Mouse (Mus musculus) forebrain, embryonic 11.5 days (tissue): ENCODE data around the gene Agtr1b. TPM values are rescaled to one million over a fixed set of nuclear protein-coding genes. Genes with fewer than 3 reads are reported as not detected.

ENCODE experiments used
- ATAC-seq: fragments of 200-750 bp; cut with Nextera tagmentation; replicated peaks from 2 replicates; pipeline ENCODE4 v1.8.0; 2017; ENCODE audit warnings: moderate TSS enrichment; ENCODE audit not compliant: low FRiP score
- DNase-seq: peaks from one replicate; pipeline ENCODE4 v3.0.0-alpha.2; 2017; ENCODE audit warnings: low spot score
- H3K27ac ChIP-seq: fragments of 300-500 bp; sonication (generic); 2 replicates; pipeline ENCODE4 v1.5.1; 2014; ENCODE audit warnings: low read depth, low read length
- H3K27me3 ChIP-seq: fragments of 300-500 bp; sonication (generic); 2 replicates; pipeline ENCODE4 v1.6.1; 2014; ENCODE audit warnings: mild to moderate bottlenecking, low read length, mixed read lengths; ENCODE audit not compliant: control insufficient read depth, insufficient read depth
- H3K36me3 ChIP-seq: fragments of 300-500 bp; sonication (generic); 2 replicates; pipeline ENCODE4 v1.6.1; 2014; ENCODE audit warnings: mild to moderate bottlenecking, low read length, moderate library complexity, mixed read lengths; ENCODE audit not compliant: control insufficient read depth, insufficient read depth
- H3K4me1 ChIP-seq: fragments of 300-500 bp; sonication (generic); replicated peaks from 2 replicates; pipeline ENCODE4 v1.6.1; 2014; ENCODE audit warnings: low read length, mixed read lengths; ENCODE audit not compliant: control insufficient read depth, insufficient read depth
- H3K4me2 ChIP-seq: fragments of 300-500 bp; sonication (generic); 2 replicates; pipeline ENCODE4 v1.6.1; 2014; ENCODE audit warnings: low read depth, mild to moderate bottlenecking, low read length, moderate library complexity, mixed read lengths; ENCODE audit not compliant: severe bottlenecking
- H3K4me3 ChIP-seq: fragments of 300-500 bp; sonication (generic); 2 replicates; pipeline ENCODE4 v1.5.1; 2014; ENCODE audit warnings: low read depth, low read length
- H3K9ac ChIP-seq: fragments of 300-500 bp; sonication (generic); 2 replicates; pipeline ENCODE4 v1.6.1; 2014; ENCODE audit warnings: low read length
- H3K9me3 ChIP-seq: fragments of 300-500 bp; sonication (generic); 2 replicates; pipeline ENCODE4 v1.6.1; 2016; ENCODE audit warnings: low read length, mixed read lengths; ENCODE audit not compliant: control insufficient read depth
- WGBS: fragments of 180-500 bp; shearing (Covaris S2); extraction: QIAGEN DNeasy Blood & Tissue Kit; methylation state at CpG from one replicate; pipeline ENCODE4 v1.1.7; 2014; 5-methylcytosine and 5-hydroxymethylcytosine counted together
- polyA plus RNA-seq: library from polyadenylated mRNA; unstranded; fragments of >200 nt; fragmentation: Nextera tagmentation; extraction: Ambion mirVana; gene quantifications from 2 replicates; pipeline ENCODE4 v1.2.1, GENCODE M21; 2014

The Agtr1b gene
- polyA plus RNA-seq, 1 experiment from 2014 or later = 0.15 TPM

DNA sequence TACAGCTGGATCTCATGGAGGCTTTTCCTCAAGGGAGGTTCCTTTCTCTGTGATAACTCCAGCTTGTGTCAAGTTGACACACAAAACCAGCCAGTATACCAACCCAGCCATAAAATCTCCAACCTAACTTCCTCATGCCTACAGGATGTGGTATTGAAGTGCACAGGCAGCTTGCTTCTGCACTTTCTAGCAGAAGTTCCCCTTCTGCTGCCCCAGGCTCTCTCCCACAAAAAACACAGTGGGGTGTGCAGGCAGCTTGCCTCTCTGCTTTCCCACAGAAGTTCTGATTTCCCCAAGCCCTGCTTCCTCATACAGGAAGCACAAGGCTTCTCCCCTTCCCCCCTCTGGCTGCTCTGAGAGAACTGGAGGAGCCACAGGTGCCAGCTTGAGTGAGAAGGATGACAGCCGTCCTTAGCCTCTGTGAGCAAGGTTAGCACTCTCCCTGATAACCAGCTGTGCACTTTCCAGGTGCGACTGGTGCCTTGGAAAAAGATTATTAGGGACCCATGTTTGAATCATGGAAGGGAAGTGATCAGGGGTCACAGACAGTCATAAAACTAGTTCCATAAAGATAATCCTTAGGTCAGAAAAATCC lies 62.1 kb downstream of the Agtr1b start:
- H3K4me2 ChIP-seq = no peak overlapping the region
- H3K9ac ChIP-seq = no peak overlapping the region
- 58% methylated on average over 2 of the region's 2 CpGs for WGBS
- H3K27me3 ChIP-seq = no peaks in the 10 kb centered on the region
- DNase-seq = no peak
- no peaks in the 10 kb centered on the region for H3K9me3 ChIP-seq
- H3K27ac ChIP-seq = no peak overlapping the region
- H3K4me3 ChIP-seq = no peak overlapping the region
- no peaks in the 10 kb centered on the region for H3K36me3 ChIP-seq
- H3K4me1 ChIP-seq = no peaks in the 10 kb centered on the region
- ATAC-seq = no peak

DNA sequence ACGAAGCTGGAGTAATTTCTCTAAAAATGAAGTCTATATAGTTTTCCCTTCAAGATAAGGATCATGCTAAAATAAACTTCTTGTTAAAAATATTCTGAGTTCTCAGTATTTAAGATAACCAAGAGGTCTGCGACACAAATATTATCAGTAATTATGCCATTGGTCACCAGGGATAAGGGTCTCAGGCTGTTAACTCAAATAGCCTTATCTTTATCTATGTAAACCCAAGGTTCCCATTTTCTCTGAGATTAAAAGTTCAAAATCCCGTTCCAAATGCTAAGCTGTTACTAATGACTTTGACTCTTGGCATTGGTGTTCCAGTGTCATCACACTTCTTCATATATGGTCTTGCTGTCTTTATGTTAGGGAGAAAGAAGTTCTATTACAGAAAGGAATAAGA lies 71.4 kb downstream of the Agtr1b start:
- Histone ChIP-seq H3K4me2 (no peak overlapping the region), H3K9me3 (no peaks in the 10 kb centered on the region), H3K27me3 (no peaks in the 10 kb centered on the region), H3K9ac (no peak overlapping the region), H3K4me3 (no peak overlapping the region), H3K36me3 (no peaks in the 10 kb centered on the region), H3K27ac (no peak overlapping the region), H3K4me1 (no peaks in the 10 kb centered on the region)
- ATAC-seq (no peak), DNase-seq (no peak)
- 89% methylated on average over 3 of the region's 3 CpGs for WGBS

DNA sequence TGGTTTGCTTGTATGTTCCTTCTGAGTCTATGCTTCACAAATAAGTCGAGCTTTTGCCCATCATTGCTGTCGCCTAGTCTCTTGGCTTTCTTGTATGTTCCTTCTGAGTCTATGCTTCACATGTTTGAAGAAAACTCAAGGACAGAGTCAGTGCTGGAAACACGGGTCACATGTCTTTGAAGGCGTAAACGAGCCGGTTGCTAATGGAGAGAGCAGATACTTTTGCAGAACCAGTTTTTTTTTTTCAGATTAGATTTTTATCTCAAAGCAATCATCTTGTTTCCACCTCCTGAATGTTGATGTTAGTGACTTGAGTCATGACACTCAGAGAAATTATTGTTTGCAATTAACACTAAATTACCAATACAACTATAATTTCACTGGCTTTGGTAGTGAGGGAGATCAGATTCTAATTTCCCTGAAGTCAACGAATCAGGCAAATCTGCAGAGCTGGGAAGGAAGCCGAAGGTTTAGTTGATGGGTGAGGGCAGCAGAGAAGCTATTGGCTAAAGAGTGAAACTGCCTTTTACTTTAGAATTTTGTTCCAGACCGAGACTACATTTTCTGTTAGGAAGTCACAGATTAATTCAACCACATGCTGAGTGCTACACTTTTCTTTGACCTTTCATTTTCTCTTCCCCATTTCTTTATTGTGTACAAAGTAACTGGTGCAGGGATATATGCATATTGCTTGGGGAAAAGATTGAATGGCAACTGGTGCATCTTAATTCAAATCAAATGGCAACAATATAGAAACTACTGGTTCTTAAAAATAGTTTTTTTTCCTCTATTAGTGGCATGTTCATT lies 72.2 kb downstream of the Agtr1b start:
- WGBS = 86% methylated on average over 9 of the region's 9 CpGs
- DNase-seq (no peak), ATAC-seq (no peak)
- H3K9me3 ChIP-seq = no peaks in the 10 kb centered on the region
- H3K36me3 ChIP-seq = no peaks in the 10 kb centered on the region
- H3K4me2 ChIP-seq = no peak overlapping the region
- no peak overlapping the region for H3K4me3 ChIP-seq
- no peak overlapping the region for H3K27ac ChIP-seq
- H3K4me1 ChIP-seq = no peaks in the 10 kb centered on the region
- no peak overlapping the region for H3K9ac ChIP-seq
- no peaks in the 10 kb centered on the region for H3K27me3 ChIP-seq

DNA sequence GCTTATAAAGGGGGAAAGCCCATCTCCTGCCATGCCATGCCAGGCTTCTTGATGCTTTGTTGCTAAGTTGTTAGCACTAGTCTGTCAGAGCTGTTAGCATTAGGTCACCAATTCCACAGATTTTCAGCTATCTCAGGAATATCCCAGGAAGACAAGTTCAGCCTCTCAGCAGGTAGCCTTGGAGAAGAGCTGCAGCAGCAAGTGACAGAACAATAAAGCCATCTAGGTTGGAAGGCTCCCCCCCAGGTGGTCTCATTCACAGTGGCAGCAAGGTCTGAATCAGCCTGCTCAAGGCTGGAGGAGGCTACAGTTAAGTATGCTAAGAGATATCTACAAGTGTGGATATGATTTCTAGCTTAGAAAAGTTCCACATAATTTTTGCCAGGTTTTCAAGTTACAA lies 75.6 kb downstream of the Agtr1b start:
- DNase-seq (no peak), ATAC-seq (no peak)
- Histone ChIP-seq H3K9ac (no peak overlapping the region), H3K4me2 (no peak overlapping the region), H3K27ac (no peak overlapping the region), H3K9me3 (no peaks in the 10 kb centered on the region), H3K36me3 (no peaks in the 10 kb centered on the region), H3K4me1 (no peaks in the 10 kb centered on the region), H3K4me3 (no peak overlapping the region), H3K27me3 (no peaks in the 10 kb centered on the region)

DNA sequence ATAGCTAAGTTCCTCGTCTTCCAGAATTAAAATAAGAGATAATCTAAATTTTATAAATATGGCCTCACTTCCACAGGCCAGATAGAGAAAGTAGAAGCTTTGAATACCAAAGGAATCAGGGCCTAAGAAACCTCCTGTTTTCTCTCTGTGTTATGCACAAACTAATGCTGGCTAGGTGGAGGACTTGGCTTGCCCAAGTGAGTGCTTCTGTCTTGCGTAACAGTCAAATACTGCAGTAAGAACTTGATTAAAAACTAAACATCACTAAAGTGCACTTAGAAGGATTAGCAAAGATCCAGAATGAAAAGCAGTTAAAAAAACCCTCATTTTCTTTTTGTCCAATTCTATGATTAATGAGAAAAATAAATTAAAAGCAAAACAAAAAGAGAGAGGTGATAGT lies 78.2 kb downstream of the Agtr1b start:
- Histone ChIP-seq H3K27ac (no peak overlapping the region), H3K36me3 (no peaks in the 10 kb centered on the region), H3K9me3 (no peaks in the 10 kb centered on the region), H3K4me3 (no peak overlapping the region), H3K9ac (no peak overlapping the region), H3K27me3 (no peaks in the 10 kb centered on the region), H3K4me1 (no peaks in the 10 kb centered on the region), H3K4me2 (no peak overlapping the region)
- 92% methylated on average over 2 of the region's 2 CpGs for WGBS
- DNase-seq (no peak), ATAC-seq (no peak)

DNA sequence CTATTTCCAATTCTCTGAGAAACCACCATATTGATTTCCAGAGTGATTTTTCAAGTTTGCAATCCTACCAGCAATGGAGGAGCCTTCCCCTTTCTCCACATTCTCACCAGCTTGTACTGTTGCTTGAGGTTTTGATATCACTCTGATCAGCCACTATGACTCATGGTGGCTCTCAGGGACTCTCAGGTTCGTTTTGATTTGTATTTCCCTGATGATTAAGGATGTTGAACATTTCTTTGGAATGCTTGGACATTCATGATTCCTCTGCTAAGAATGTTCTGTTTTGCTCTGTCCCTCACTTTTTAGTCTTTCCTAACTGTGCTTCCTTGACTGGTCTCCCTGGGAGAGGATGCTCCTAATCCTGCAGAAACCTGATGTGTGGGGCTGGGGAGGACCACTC lies 85.2 kb downstream of the Agtr1b start:
- Histone ChIP-seq H3K4me1 (no peaks in the 10 kb centered on the region), H3K9me3 (no peaks in the 10 kb centered on the region), H3K4me2 (no peak overlapping the region), H3K27ac (no peak overlapping the region), H3K9ac (no peak overlapping the region), H3K4me3 (no peak overlapping the region), H3K36me3 (no peaks in the 10 kb centered on the region), H3K27me3 (no peaks in the 10 kb centered on the region)
- ATAC-seq = no peak
- 63% methylated on average over 1 of the region's 1 CpGs for WGBS
- DNase-seq = no peak

DNA sequence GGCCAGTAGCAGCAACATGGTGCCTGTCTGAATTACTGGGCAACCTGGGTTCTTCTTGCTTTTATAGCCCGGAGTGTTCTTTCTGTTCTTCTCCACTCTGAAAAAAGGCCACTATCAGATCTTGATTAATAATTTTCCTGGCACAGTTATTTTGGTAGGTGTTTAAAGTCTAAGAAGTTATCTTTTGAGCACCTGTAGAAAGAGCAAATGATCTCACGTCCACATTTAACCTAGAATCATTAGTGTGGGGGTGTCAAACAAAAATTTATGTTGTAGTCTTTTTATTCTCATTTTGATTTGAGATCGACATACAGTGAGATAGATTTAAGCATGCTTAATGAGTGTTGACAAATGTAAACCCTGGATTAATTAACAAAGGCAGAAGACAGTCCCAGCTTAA lies 91.3 kb downstream of the Agtr1b start, which contains the start of gene Cpb1:
Cpb1 (minus strand) TSS at position 101 of the 400 bp plus-strand sequence.
- Histone ChIP-seq H3K27ac (no peak within 1 kb of the TSS), H3K4me2 (no peak within 1 kb of the TSS), H3K27me3 (no peaks in the 10 kb centered on the region), H3K36me3 (no peaks in the 10 kb centered on the region), H3K4me1 (no peaks in the 10 kb centered on the region), H3K4me3 (no peak within 1 kb of the TSS), H3K9me3 (no peaks in the 10 kb centered on the region), H3K9ac (no peak within 1 kb of the TSS)
- no peak for ATAC-seq
- no peak for DNase-seq
- WGBS = 88% methylated on average over 3 of the region's 3 CpGs
